Mouse (Mus musculus): Measurements from ENCODE around the gene Ptpn13. TPM values are rescaled to one million over a fixed set of nuclear protein-coding genes. Genes with fewer than 3 reads are reported as not detected.

The Ptpn13 gene
- total and polyA plus RNA-seq, 2 experiments from 2014 or later = 2.6 to 14.1 TPM

GRCm38 (mm10) chr5:103644167-103644566 is 219.2 kb downstream of the Ptpn13 start:
- Histone ChIP-seq H3K4me1 (ENCODE audit: insufficient read depth, low read length) (no peaks in the 10 kb centered on the region), H3K36me3 (ENCODE audit: insufficient read depth, low read length) (no peaks in the 10 kb centered on the region), H3K27me3 (ENCODE audit: insufficient read depth, low read length) (no peaks in the 10 kb centered on the region), H3K4me3 (ENCODE audit: low read depth, low read length) (no peak overlapping the region), H3K9ac (replicated peaks; ENCODE audit: low read length, poor library complexity, severe bottlenecking) (no peak overlapping the region), H3K4me2 (ENCODE audit: low read depth, low read length, poor library complexity, severe bottlenecking) (no peak overlapping the region), H3K27ac (ENCODE audit: low read depth, low read length) (no peak overlapping the region), H3K9me3 (ENCODE audit: low read length) (no peaks in the 10 kb centered on the region)
- 96% methylated on average over 1 of the region's 1 CpGs for whole genome bisulfite sequencing
- no peak for ATAC-seq (ENCODE audit: low FRiP score)
- no peak for DNase-seq (ENCODE audit: low spot score)
- TF ChIP-seq CTCF (IDR thresholded peaks at IDR 0.05) = no peak

- Histone ChIP-seq H3K27me3 (ENCODE audit: insufficient read depth, low read length) (no peaks in the 10 kb centered on the region), H3K9me3 (ENCODE audit: low read length) (no peaks in the 10 kb centered on the region), H3K4me2 (ENCODE audit: low read depth, low read length, poor library complexity, severe bottlenecking) (no peak overlapping the region), H3K9ac (replicated peaks; ENCODE audit: low read length, poor library complexity, severe bottlenecking) (no peak overlapping the region), H3K36me3 (ENCODE audit: insufficient read depth, low read length) (no peaks in the 10 kb centered on the region), H3K4me1 (ENCODE audit: insufficient read depth, low read length) (no peaks in the 10 kb centered on the region), H3K4me3 (ENCODE audit: low read depth, low read length) (no peak overlapping the region), H3K27ac (ENCODE audit: low read depth, low read length) (no peak overlapping the region)
- 87% methylated on average over 3 of the region's 3 CpGs for WGBS
- ATAC-seq (ENCODE audit: low FRiP score) = no peak
- no peak for DNase-seq (ENCODE audit: low spot score)
- TF ChIP-seq CTCF (IDR thresholded peaks at IDR 0.05) = no peak
Observed at GRCm38 (mm10) chr5:103647320-103647719, 222.3 kb downstream of the Ptpn13 start.

Other genes starting within 250 kb of the Ptpn13 start
- 35.8 and 46.6 TPM in 2 replicates for gene Mapk10, start 213.9 kb upstream of the Ptpn13 start, total RNA-seq (2014; rRNA removed)
- 99.8 and 110 TPM in 2 replicates for gene Mapk10, start 213.9 kb upstream of the Ptpn13 start, polyA plus RNA-seq (2015; fragmentation: Nextera tagmentation; extraction: Ambion mirVana)
- 1.7 TPM in 1 of 2 replicates, not detected in the other for gene Slc10a6, start 204.2 kb downstream of the Ptpn13 start, total RNA-seq (2014; rRNA removed)
- gene Slc10a6, start 204.2 kb downstream of the Ptpn13 start, polyA plus RNA-seq (2015; fragmentation: Nextera tagmentation; extraction: Ambion mirVana) = not detected in 2 replicates
- gene 1700016H13Rik, start 230.8 kb downstream of the Ptpn13 start, total RNA-seq (2014; rRNA removed) = 0.61 TPM in 1 of 2 replicates, not detected in the other
- gene 1700016H13Rik, start 230.8 kb downstream of the Ptpn13 start, polyA plus RNA-seq (2015; fragmentation: Nextera tagmentation; extraction: Ambion mirVana) = 0.25 and 0.30 TPM in 2 replicates

Data from midbrain, postnatal 0 days (tissue).